Mouse (Mus musculus) midbrain, embryonic 10.5 days (tissue): Measurements from ENCODE around the gene Zfp768. TPM values are rescaled to one million over a fixed set of nuclear protein-coding genes. Genes with fewer than 3 reads are reported as not detected.
A peak's percentile ranks its signal among the peaks of the same experiment; 100 is the strongest.

ENCODE experiments used
- DNase-seq: peaks from one replicate; pipeline ENCODE4 v3.0.0-alpha.2; 2017; ENCODE audit warnings: low spot score
- H3K27ac ChIP-seq: fragments of 300-500 bp; sonication (generic); replicated peaks from 2 replicates; pipeline ENCODE4 v1.5.1; 2016; ENCODE audit warnings: mild to moderate bottlenecking
- H3K27me3 ChIP-seq: fragments of 300-500 bp; sonication (generic); 2 replicates; pipeline ENCODE4 v1.6.1; 2016; ENCODE audit warnings: low read depth, mild to moderate bottlenecking; ENCODE audit not compliant: poor library complexity, severe bottlenecking
- H3K36me3 ChIP-seq: fragments of 300-500 bp; sonication (generic); 2 replicates; pipeline ENCODE4 v1.6.1; 2016; ENCODE audit warnings: mild to moderate bottlenecking, moderate library complexity
- H3K4me1 ChIP-seq: fragments of 300-500 bp; sonication (generic); 2 replicates; pipeline ENCODE4 v1.6.1; 2016
- H3K4me3 ChIP-seq: fragments of 300-500 bp; sonication (generic); 2 replicates; pipeline ENCODE4 v1.5.1; 2016; ENCODE audit warnings: mild to moderate bottlenecking, moderate library complexity
- H3K9me3 ChIP-seq: fragments of 300-500 bp; sonication (generic); replicated peaks from 2 replicates; pipeline ENCODE4 v1.6.1; 2016; ENCODE audit warnings: mild to moderate bottlenecking
- WGBS: fragments of 180-500 bp; shearing (Covaris S2); methylation state at CpG from one replicate; pipeline ENCODE4 v1.1.7; 2016; 5-methylcytosine and 5-hydroxymethylcytosine counted together
- polyA plus RNA-seq: library from polyadenylated mRNA; unstranded; fragments of >200 nt; fragmentation: Nextera tagmentation; extraction: Ambion mirVana; gene quantifications from 2 replicates; pipeline ENCODE4 v1.2.1, GENCODE M21; 2016

Gene Zfp768
- polyA plus RNA-seq, 1 experiment from 2014 or later = 19.7 TPM

DNA sequence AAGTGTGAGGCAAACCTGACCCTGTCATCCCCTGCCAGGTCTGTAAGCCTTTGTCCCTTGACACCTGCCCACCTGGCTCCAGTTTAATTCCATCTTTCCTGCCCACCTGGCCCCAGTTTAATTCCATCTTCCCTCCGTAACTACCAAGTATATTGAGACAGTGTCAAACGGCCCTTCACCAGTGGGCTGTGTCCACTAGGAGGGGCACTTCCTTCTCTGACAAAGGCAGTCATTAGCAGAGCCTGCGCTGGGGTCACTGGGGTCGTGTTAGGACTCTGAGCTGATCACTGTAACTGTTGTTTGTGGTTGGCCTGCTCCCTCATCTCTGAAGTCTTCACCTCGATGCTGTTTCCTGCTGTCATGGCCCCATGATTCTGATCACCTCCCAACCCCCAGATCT lies 23.3 kb downstream of the Zfp768 start:
- 36% methylated on average over 5 of the region's 5 CpGs for WGBS
- DNase-seq = peak; percentile 23

DNA sequence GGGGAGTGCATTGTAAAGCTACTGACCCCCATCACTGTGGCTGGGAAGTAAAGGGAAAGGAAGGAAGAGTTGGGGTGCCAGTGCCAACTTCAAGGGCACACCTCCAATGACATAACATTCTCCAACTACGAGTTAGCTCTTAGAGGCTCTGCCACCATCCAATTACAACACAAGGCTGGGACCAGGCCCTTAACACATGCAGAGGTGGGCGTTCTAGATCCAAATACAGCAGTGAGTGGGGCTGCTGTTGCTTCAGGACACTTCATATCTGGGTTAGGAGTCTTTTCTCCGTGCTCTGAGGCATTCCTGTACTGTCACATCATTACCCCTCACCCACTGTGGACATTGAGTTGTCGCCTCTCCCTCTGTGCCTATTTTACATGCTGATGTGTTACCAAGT lies 24.3 kb downstream of the Zfp768 start:
- Histone ChIP-seq H3K27ac (no peak overlapping the region), H3K9me3 (no peaks in the 10 kb centered on the region), H3K27me3 (no peaks in the 10 kb centered on the region), H3K4me1 (peaks cover 6% of the 10 kb centered on the region), H3K4me3 (no peak overlapping the region), H3K36me3 (no peaks in the 10 kb centered on the region)
- WGBS = 77% methylated on average over 4 of the region's 4 CpGs
- DNase-seq = no peak

More for the DNA sequence above, 23.3 kb downstream of the Zfp768 start:
- H3K36me3 ChIP-seq = no peaks in the 10 kb centered on the region
- no peak overlapping the region for H3K27ac ChIP-seq
- no peaks in the 10 kb centered on the region for H3K27me3 ChIP-seq
- H3K9me3 ChIP-seq = no peaks in the 10 kb centered on the region
- no peak overlapping the region for H3K4me3 ChIP-seq
- peaks cover 16% of the 10 kb centered on the region for H3K4me1 ChIP-seq

DNA sequence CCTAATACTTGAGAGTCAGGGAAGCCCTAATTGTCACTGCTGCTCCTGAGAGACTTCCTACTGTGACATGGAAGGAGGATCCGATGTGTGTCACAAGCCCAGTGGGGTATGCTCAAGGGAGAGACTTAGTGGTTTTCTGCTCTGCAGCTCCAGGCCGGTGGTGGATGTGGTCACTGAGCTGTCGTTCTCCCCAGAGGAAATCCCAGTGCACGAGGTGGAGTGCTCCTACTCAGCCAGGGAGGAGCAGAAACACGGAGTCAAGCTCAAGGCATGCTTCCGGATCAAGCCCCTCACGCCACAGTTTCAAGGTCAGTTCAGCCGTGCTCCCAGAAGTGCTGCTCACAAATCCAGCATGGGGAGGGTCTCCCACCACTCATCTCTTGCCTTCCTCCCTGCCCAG lies 31.5 kb downstream of the Zfp768 start:
- H3K27me3 ChIP-seq = no peaks in the 10 kb centered on the region
- H3K36me3 ChIP-seq = no peaks in the 10 kb centered on the region
- 49% methylated on average over 8 of the region's 8 CpGs for WGBS
- no peaks in the 10 kb centered on the region for H3K4me1 ChIP-seq
- DNase-seq = no peak
- no peaks in the 10 kb centered on the region for H3K9me3 ChIP-seq
- no peak overlapping the region; the same call in 1 of the 2 replicates for H3K27ac ChIP-seq
- no peak overlapping the region for H3K4me3 ChIP-seq

DNA sequence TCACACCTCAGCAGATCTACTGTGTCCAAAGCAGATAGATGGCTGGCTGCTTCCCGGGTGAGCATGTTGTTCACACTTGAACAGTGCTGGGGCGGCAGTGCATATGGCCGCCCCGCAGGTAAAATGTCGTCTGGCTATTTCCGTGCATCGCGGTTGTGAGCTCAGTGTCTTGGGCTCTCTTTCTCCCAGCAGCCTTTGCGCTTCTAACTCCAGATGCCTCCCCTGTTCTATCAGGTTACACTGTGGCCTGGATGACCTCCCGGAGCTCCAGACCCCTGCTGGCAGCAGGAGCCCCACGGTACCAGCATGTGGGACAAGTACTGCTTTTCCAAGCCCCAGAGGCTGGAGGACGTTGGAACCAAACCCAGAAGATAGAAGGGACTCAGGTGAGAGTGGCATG lies 35.4 kb downstream of the Zfp768 start:
- WGBS = 77% methylated on average over 12 of the region's 12 CpGs
- no peak for DNase-seq
- H3K36me3 ChIP-seq = no peaks in the 10 kb centered on the region
- H3K27me3 ChIP-seq = no peaks in the 10 kb centered on the region
- H3K4me3 ChIP-seq = no peak overlapping the region
- H3K9me3 ChIP-seq = no peaks in the 10 kb centered on the region
- no peaks in the 10 kb centered on the region for H3K4me1 ChIP-seq
- no peak overlapping the region for H3K27ac ChIP-seq

DNA sequence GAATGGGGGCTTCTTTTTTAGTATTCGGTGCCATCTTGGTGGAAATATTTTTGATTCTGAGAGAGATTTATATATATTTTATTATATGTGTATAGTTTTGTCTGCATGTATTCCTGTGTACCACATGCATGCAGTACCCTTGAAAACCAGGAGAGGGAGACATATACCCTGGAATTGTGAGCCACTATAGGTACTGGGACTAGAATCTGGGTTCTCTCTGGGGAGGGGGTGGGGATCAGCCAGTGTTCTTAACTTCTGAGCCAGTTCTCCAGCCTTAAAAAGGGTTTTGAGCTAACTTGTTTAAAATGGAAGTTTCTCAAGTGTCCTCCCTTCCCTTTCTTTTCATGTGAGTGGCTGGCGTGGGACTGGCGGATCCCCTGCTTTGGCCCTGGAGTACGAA lies 36.5 kb downstream of the Zfp768 start:
- 63% methylated on average over 4 of the region's 4 CpGs for WGBS
- peak; percentile 45 for DNase-seq
- no peaks in the 10 kb centered on the region for H3K4me1 ChIP-seq
- H3K27me3 ChIP-seq = no peaks in the 10 kb centered on the region
- no peak overlapping the region for H3K4me3 ChIP-seq
- no peaks in the 10 kb centered on the region for H3K9me3 ChIP-seq
- peak overlapping the region; percentile 23; the same call in 1 of the 2 replicates for H3K27ac ChIP-seq
- H3K36me3 ChIP-seq = no peaks in the 10 kb centered on the region

DNA sequence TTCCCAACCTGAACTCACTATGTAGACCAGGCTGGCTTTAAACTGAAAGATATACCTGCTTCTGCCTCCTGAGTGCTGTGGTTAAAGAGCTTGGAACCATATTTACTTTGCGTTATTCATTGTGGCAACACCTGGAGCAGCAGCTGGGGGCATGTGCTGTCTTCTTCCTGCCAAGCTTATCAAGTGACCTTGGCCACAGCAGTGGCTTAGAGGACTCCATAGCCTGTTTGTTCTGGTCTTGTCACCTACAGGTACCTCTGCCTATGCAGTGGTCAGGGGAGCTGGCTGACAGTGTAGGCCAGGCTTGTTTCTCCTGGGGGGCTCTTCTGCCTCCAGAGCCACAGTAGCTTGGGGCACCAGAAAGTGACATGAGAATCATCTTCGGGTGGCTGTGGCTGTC lies 37.0 kb downstream of the Zfp768 start:
- WGBS = 79% methylated on average over 2 of the region's 2 CpGs
- no peaks in the 10 kb centered on the region for H3K4me1 ChIP-seq
- H3K9me3 ChIP-seq = no peaks in the 10 kb centered on the region
- no peak for DNase-seq
- no peak overlapping the region for H3K27ac ChIP-seq
- H3K36me3 ChIP-seq = no peaks in the 10 kb centered on the region
- no peaks in the 10 kb centered on the region for H3K27me3 ChIP-seq
- H3K4me3 ChIP-seq = no peak overlapping the region

DNA sequence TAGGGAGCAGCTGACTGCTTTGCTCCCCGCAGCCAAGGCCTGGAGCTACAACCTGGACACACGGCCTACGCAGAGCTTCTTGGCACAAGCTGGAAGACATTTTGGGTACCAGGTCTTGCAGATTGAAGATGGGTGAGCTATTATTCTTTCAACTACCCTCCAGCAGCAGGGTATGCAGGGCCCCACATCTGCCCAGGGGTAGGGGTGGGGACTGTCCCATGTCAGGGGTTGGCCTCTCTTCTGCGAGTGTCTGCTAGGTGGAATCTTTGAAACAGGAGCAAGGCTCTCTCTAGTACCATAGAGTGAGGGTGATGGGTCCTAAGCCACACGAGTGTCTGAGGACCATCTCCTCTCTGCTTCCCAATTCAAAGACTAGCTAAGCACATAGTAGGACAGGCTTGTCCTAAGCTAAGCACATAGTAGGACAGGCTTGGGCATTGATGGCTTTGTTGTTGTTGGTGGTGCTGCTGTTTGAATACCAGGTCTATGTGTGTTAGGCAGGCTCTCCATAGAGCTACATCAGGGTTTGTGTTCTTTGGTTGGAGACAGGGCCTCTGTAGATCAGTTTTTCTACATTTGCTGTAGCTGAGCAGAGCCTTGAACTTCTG lies 47.7 kb downstream of the Zfp768 start:
- WGBS = 90% methylated on average over 5 of the region's 5 CpGs
- H3K36me3 ChIP-seq = no peaks in the 10 kb centered on the region
- no peaks in the 10 kb centered on the region for H3K9me3 ChIP-seq
- H3K4me1 ChIP-seq = no peaks in the 10 kb centered on the region
- no peaks in the 10 kb centered on the region for H3K27me3 ChIP-seq
- H3K27ac ChIP-seq = no peak overlapping the region
- H3K4me3 ChIP-seq = no peak overlapping the region
- no peak for DNase-seq

DNA sequence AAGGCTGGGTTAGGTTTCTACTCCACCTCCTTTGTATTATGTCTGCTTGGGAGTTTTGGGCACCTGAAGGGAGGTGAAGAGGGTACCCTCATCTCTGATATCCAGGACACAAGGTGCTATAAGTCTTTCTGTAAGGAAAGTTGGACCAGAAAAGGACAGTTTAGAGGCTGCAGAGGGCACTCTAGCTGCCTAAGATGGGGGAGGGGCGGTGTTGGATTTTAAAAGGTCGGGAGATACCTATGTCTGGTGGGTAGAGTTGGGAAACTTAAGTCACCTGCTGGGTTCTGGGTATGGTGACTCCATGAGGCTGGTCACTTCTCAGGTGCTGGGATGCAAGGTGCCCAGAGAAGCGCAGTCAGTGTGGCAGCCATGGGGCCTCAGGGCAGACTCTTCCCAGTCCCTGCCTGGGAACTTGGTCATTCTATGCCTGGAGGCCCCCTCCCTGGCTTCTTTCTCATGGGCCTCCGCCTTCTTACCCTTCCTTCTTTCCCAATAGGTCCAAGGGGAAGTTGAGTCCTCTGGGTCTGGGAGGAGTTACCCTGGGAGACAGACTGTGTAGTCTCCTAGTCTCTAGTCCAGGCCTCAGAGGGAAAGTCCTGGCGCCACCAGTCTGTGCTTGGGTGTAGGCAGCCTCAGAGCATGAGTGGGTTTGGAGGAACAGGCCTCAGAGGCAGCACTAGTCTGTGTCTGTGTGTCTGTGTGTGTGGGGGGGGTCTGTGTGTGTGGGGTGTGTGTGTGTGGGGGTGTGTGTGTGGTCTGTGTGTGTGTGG lies 48.4 kb downstream of the Zfp768 start:
- H3K27ac ChIP-seq = no peak overlapping the region
- 77% methylated on average over 5 of the region's 5 CpGs for WGBS

DNA sequence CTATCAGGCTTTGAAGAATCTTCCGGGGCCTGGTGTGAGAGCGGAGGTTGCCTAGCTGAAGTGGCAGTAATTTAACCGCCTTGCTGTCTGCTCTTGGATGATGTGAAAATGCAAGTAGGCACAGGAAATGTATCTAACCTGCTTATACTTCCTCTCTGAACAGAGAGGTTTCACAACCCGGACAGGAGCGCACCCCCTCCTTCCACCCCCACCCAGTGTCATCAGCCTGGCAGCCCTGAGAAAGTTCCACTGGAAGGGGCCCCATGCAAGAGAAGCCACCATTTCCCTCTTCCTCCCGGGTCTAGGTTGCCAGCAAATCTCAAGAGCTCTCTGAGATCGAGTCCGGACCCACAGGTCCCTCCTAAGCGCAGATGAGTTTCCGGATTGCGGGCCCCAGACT lies 49.3 kb downstream of the Zfp768 start, which contains the start of gene Itgal:
Gene Itgal, plus strand, starts transcription at position 163 of the 400 bp plus-strand sequence.
- no peaks in the 10 kb centered on the region for H3K9me3 ChIP-seq
- no peaks in the 10 kb centered on the region for H3K4me1 ChIP-seq
- no peak within 1 kb of the TSS for H3K27ac ChIP-seq
- no peak within 1 kb of the TSS for H3K4me3 ChIP-seq
- DNase-seq = no peak
- no peaks in the 10 kb centered on the region for H3K27me3 ChIP-seq
- H3K36me3 ChIP-seq = no peaks in the 10 kb centered on the region
- 88% methylated on average over 11 of the region's 11 CpGs for WGBS

More for the DNA sequence above, 48.4 kb downstream of the Zfp768 start:
- no peaks in the 10 kb centered on the region for H3K36me3 ChIP-seq
- DNase-seq = no peak
- no peak overlapping the region for H3K4me3 ChIP-seq
- no peaks in the 10 kb centered on the region for H3K27me3 ChIP-seq
- H3K9me3 ChIP-seq = no peaks in the 10 kb centered on the region
- H3K4me1 ChIP-seq = no peaks in the 10 kb centered on the region

Other genes starting within 250 kb of the Zfp768 start
- 7.2 and 10.3 TPM in 2 replicates for gene Qprt, start 223.4 kb downstream of the Zfp768 start, polyA plus RNA-seq
- gene Spn, start 207.8 kb downstream of the Zfp768 start, polyA plus RNA-seq = 0.09 and 0.10 TPM in 2 replicates
- 94.3 and 109 TPM in 2 replicates for gene Cd2bp2, start 149.5 kb downstream of the Zfp768 start, polyA plus RNA-seq
- 22.7 and 29.4 TPM in 2 replicates for gene Tbc1d10b, start 137.1 kb downstream of the Zfp768 start, polyA plus RNA-seq
- 12.6 and 16.5 TPM in 2 replicates for gene Mylpf, start 136.7 kb downstream of the Zfp768 start, polyA plus RNA-seq
- 75.4 and 78.6 TPM in 2 replicates for gene Zfp553, start 112.5 kb downstream of the Zfp768 start, polyA plus RNA-seq
- 31.8 and 32.7 TPM in 2 replicates for gene Sept1, start 112.5 kb downstream of the Zfp768 start, polyA plus RNA-seq
- gene Zfp771, start 101.3 kb downstream of the Zfp768 start, polyA plus RNA-seq = 59.4 TPM in 2 replicates
- 289 and 345 TPM in 2 replicates for gene Dctpp1, start 84.9 kb downstream of the Zfp768 start, polyA plus RNA-seq
- 71.2 and 76.9 TPM in 2 replicates for gene Sephs2, start 71.5 kb downstream of the Zfp768 start, polyA plus RNA-seq
- 0.72 and 0.77 TPM in 2 replicates for gene Itgal, start 49.3 kb downstream of the Zfp768 start, polyA plus RNA-seq
- gene Zfp747, start 30.5 kb upstream of the Zfp768 start, polyA plus RNA-seq = 8.6 and 9.1 TPM in 2 replicates
- 5.8 and 6.4 TPM in 2 replicates for gene 9130019O22Rik, start 41.6 kb upstream of the Zfp768 start, polyA plus RNA-seq
- 5.4 and 6.3 TPM in 2 replicates for gene E430018J23Rik, start 48.0 kb upstream of the Zfp768 start, polyA plus RNA-seq
- gene Zfp764, start 61.2 kb upstream of the Zfp768 start, polyA plus RNA-seq = 6.9 and 8.0 TPM in 2 replicates
- gene Zfp688, start 76.5 kb upstream of the Zfp768 start, polyA plus RNA-seq = 34.4 and 35.2 TPM in 2 replicates
- 13.9 and 16.4 TPM in 2 replicates for gene Zfp689, start 103.6 kb upstream of the Zfp768 start, polyA plus RNA-seq
- gene Prr14, start 114.0 kb upstream of the Zfp768 start, polyA plus RNA-seq = 56.0 and 59.6 TPM in 2 replicates
- gene Fbrs, start 133.6 kb upstream of the Zfp768 start, polyA plus RNA-seq = 8.6 and 9.6 TPM in 2 replicates
- gene Srcap, start 166.4 kb upstream of the Zfp768 start, polyA plus RNA-seq = 52.6 and 56.1 TPM in 2 replicates
- gene Gm42715, start 174.0 kb upstream of the Zfp768 start, polyA plus RNA-seq = 14.3 and 18.8 TPM in 2 replicates
- 7.2 and 8.2 TPM in 2 replicates for gene Tmem265, start 215.8 kb upstream of the Zfp768 start, polyA plus RNA-seq
- 46.9 and 48.3 TPM in 2 replicates for gene Phkg2, start 227.8 kb upstream of the Zfp768 start, polyA plus RNA-seq
- gene Ccdc189, start 243.0 kb upstream of the Zfp768 start, polyA plus RNA-seq = 14.4 and 16.9 TPM in 2 replicates
- gene Rnf40, start 243.2 kb upstream of the Zfp768 start, polyA plus RNA-seq = 56.7 and 59.6 TPM in 2 replicates